Mouse (Mus musculus): ENCODE measurements around the gene Zfp710. TPM values are rescaled to one million over a fixed set of nuclear protein-coding genes. Genes with fewer than 3 reads are reported as not detected.
"Not testable (repeated sequence)": the region's sequence is repeated elsewhere in the genome, so short reads cannot be mapped to it uniquely, and the experiment has no call there.

The Zfp710 gene
- polyA plus RNA-seq (2016; fragmentation: Nextera tagmentation; extraction: Ambion mirVana), result 21.5 and 25.2 TPM in 2 replicates

DNA sequence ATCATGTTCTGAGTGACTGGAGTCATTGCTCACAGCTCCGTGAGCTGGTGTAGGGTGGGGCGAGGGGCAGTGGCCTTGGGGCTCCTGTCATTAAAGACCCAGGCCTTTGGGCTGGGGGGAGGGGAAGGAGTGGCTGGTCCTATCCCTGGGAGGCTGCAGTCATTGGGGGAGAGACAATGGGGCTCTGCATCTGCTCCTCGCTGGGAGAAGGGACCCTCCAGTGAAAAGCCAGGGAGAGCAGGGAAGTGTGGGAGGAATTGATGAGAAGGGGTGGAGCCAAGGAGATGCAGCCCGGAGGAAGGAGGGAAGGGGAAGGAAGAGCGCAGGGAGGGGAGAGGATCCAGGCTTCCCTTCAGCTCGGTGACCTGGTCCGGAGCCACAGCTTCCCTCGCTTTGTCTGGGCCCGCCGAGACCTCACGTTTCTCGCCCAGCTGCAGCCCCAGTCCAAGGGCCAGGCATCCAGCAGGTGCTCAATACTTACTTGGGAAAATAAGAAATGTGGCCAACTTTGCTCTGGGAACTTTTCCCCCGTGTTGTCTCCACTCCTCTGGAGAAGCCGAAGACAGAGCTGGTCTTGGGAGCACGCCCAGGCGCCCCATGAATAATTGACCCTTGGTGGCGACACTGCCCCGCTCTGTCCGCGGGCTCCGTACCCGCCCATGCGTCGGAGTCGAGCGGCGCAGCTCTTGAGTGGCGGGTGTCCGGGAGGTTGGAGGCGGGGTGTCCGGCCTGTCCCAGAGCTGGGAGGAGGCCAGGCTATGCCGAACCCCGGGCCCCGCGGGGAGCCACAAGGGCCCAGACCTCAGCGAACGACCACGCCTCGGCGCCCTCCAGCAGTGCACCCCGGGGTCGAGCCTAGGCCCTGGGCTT lies at the start of gene Zfp710:
Gene Zfp710 (plus strand): TSS at position 294 of the 870 bp plus-strand sequence.
- H3K27ac ChIP-seq (replicated peaks), result peak within 1 kb of the TSS; percentile 98
- H3K36me3 ChIP-seq (replicated peaks), result peaks cover 3% of the 10 kb centered on the region; the same call in 1 of the 2 replicates
- WGBS, result under 1% methylated on average over 42 of the region's 42 CpGs
- no peaks in the 10 kb centered on the region for H3K9me3 ChIP-seq
- peaks cover 42% of the 10 kb centered on the region for H3K4me1 ChIP-seq
- DNase-seq (ENCODE audit: low spot score), result peak; percentile 87
- H3K27me3 ChIP-seq (replicated peaks; ENCODE audit: low read depth, poor library complexity, severe bottlenecking), result no peaks in the 10 kb centered on the region
- H3K4me3 ChIP-seq, result peak within 1 kb of the TSS; percentile 92

DNA sequence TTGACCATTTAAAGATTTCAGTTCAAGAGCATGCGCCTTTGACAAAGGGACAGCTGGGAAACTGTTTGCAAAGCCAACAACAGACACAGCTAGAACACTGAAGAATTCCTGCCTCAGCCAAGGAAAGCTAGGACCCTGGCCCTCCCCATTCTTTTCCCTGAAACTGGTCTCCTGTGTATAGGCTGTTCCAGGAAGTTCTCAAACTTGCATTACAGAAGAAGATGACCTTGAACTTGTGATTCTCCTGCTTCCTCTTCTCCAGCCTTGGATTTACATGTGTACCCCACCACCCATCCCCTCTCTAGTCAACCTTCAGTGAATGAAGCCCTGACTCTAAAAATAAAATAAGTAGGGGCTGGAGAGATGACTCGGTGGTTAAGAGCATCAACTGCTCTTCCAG lies 49.3 kb upstream of the Zfp710 start:
- Histone ChIP-seq H3K9me3 (no peaks in the 10 kb centered on the region), H3K4me1 (no peaks in the 10 kb centered on the region), H3K36me3 (replicated peaks) (no peaks in the 10 kb centered on the region), H3K27me3 (replicated peaks; ENCODE audit: low read depth, poor library complexity, severe bottlenecking) (no peaks in the 10 kb centered on the region), H3K27ac (replicated peaks) (no peak overlapping the region), H3K4me3 (no peak overlapping the region)
- WGBS, result 90% methylated on average over 2 of the region's 2 CpGs
- no peak for DNase-seq (ENCODE audit: low spot score)

DNA sequence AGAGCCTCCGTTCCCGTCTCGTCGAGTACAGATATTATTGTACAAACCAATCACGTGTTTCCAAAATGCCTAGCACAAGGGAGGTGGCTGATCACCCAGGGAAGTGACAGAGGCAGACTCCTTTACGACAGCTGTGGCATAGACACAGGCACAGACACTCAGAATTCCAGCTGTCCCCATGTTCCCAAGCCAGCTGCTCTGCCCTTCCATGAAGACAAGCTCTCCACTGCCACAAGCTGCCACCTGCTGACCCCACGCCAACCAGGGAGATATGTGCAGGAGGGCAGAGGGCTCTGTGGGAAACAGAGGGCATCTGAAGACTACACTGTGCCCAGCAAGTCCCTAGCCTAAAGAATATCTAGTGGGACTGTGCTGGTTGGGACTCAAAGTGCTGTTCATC lies 37.9 kb upstream of the Zfp710 start:
- 93% methylated on average over 7 of the region's 7 CpGs for WGBS
- Histone ChIP-seq H3K4me3 (no peak overlapping the region), H3K4me1 (peaks cover 4% of the 10 kb centered on the region), H3K36me3 (replicated peaks) (no peaks in the 10 kb centered on the region), H3K27ac (replicated peaks) (no peak overlapping the region; the same call in 1 of the 2 replicates), H3K27me3 (replicated peaks; ENCODE audit: low read depth, poor library complexity, severe bottlenecking) (no peaks in the 10 kb centered on the region), H3K9me3 (no peaks in the 10 kb centered on the region)
- DNase-seq (ENCODE audit: low spot score), result no peak

- Histone ChIP-seq H3K4me1 (peaks cover 4% of the 10 kb centered on the region), H3K9me3 (no peaks in the 10 kb centered on the region), H3K27ac (replicated peaks) (no peak overlapping the region), H3K4me3 (no peak overlapping the region), H3K36me3 (replicated peaks) (no peaks in the 10 kb centered on the region), H3K27me3 (replicated peaks; ENCODE audit: low read depth, poor library complexity, severe bottlenecking) (no peaks in the 10 kb centered on the region)
- 63% methylated on average over 3 of the region's 3 CpGs for WGBS
- DNase-seq (ENCODE audit: low spot score), result no peak
These were observed 36.9 kb upstream of the Zfp710 start for GRCm38 (mm10) chr7:79987745-79988144.

DNA sequence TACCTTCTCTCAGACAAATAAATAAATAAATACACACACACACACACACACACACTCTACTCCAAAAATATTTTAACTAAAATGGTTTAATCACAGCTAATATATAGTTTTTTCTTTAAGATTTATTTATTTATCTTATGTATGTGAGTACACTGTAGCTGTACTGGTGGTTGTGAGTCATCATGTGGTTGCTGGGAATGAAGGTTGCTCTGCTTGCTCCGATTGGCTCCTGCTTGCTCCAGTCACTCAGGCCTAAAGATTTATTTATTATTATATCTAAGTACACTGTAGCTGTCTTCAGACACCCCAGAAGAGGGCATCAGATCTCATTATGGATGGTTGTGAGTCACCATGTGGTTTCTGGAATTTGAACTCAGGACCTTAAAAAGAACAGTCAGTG lies 36.1 kb upstream of the Zfp710 start:
- 94% methylated on average over 1 of the region's 1 CpGs for WGBS
- H3K27me3 ChIP-seq (replicated peaks; ENCODE audit: low read depth, poor library complexity, severe bottlenecking); H3K27ac ChIP-seq (replicated peaks); H3K36me3 ChIP-seq (replicated peaks); DNase-seq (ENCODE audit: low spot score); H3K9me3 ChIP-seq; H3K4me1 ChIP-seq; H3K4me3 ChIP-seq: not testable (repeated sequence)

GRCm38 (mm10) chr7:79994476-79994875 lies 30.1 kb upstream of the Zfp710 start:
- Histone ChIP-seq H3K27ac (replicated peaks) (no peak overlapping the region), H3K36me3 (replicated peaks) (no peaks in the 10 kb centered on the region), H3K4me3 (no peak overlapping the region), H3K4me1 (peaks cover 7% of the 10 kb centered on the region; the same call in 1 of the 2 replicates), H3K9me3 (no peaks in the 10 kb centered on the region), H3K27me3 (replicated peaks; ENCODE audit: low read depth, poor library complexity, severe bottlenecking) (no peaks in the 10 kb centered on the region)
- DNase-seq (ENCODE audit: low spot score), result peak; percentile 50
- 26% methylated on average over 8 of the region's 8 CpGs for WGBS

- H3K4me3 ChIP-seq, result no peak overlapping the region
- peaks cover 7% of the 10 kb centered on the region; the same call in 1 of the 2 replicates for H3K4me1 ChIP-seq
These were observed 26.9 kb upstream of the Zfp710 start for GRCm38 (mm10) chr7:79997761-79998160.

DNA sequence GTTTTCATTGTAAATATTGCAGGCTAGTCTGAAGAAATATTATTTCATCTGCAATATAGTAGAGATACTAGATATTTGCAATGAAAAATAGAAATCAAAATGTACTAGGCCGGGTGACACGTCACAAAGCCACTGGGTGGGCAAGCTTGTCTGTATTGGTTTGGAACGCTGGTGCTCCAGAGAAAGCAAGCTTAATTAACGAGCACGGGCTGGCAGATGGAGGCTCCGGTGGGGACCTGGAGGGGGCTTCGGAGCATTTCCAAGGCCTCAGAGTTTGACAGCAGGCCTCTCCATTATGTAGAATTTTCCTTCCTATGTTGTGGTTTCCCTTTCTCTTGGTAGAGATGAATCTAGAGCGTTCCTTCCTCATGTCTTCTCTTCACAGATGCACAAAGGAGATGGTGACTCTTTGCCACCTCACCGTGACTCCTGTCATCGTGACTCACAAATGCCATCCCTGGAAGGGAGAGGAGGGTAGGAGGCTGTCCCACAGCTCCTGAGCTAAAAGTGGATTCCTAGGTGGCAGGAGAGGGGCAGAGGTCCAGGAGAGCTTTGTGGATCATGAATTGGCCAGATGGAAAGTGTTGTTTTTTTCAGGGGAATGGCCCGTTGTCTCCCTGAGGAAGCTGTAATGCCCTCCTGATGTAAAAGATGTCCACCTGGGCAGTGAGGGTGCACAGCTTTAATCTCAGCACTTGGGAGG lies 22.1 kb upstream of the Zfp710 start:
- H3K4me3 ChIP-seq, result no peak overlapping the region
- no peak for DNase-seq (ENCODE audit: low spot score)
- no peaks in the 10 kb centered on the region for H3K36me3 ChIP-seq (replicated peaks)
- peaks cover 2% of the 10 kb centered on the region; the same call in 1 of the 2 replicates for H3K4me1 ChIP-seq
- WGBS, result 83% methylated on average over 11 of the region's 11 CpGs
- H3K9me3 ChIP-seq, result no peaks in the 10 kb centered on the region
- H3K27ac ChIP-seq (replicated peaks), result no peak overlapping the region
- 0 out of 2 replicates have a peak, but pooled peaks cover 5% of the 10 kb centered on the region for H3K27me3 ChIP-seq (replicated peaks; ENCODE audit: low read depth, poor library complexity, severe bottlenecking)

More at GRCm38 (mm10) chr7:79997761-79998160, 26.9 kb upstream of the Zfp710 start:
- DNase-seq (ENCODE audit: low spot score), result no peak
- Histone ChIP-seq H3K27me3 (replicated peaks; ENCODE audit: low read depth, poor library complexity, severe bottlenecking) (no peaks in the 10 kb centered on the region), H3K27ac (replicated peaks) (no peak overlapping the region), H3K36me3 (replicated peaks) (no peaks in the 10 kb centered on the region), H3K9me3 (no peaks in the 10 kb centered on the region)
- WGBS, result 86% methylated on average over 1 of the region's 1 CpGs

DNA sequence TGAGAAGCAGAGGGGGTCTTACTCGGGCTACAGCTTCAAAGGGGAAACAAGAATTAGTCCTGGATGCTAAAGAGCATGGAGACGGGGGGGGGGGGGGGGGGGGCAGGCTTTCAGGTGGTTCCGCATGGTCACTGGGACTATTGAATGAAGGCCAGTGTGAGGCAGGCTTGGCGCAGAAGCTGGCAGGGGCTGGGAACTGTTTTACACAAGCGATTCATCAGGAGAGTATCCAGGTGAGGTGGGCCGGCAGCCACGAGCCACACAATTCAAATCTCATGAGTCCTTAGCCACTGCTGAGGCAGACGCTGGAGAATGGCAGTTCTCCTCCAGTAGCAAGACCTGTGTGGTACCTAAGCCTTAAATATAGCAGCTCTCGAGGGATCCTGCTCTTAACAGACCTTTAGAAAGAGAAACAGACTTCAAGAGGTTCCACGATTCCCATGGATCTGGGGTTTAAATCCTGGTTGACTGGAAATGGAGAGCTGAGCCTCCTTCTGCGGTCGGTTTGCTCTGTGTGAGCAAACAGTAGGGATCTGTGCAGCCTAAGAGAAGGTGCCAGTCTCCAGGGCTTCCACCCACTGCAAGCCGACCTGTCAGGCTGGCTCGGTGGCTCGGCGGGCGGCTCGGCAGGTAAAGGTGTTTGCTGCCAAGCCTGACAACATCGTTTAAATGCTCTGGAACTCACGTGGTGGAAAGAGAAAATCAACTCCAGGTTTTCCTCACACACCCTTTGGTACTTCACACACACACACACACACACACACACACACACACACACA lies 19.6 kb upstream of the Zfp710 start:
- no peak for DNase-seq (ENCODE audit: low spot score)
- H3K27me3 ChIP-seq (replicated peaks; ENCODE audit: low read depth, poor library complexity, severe bottlenecking), result 0 out of 2 replicates have a peak, but pooled peaks cover 5% of the 10 kb centered on the region
- no peaks in the 10 kb centered on the region for H3K9me3 ChIP-seq
- H3K36me3 ChIP-seq (replicated peaks), result no peaks in the 10 kb centered on the region
- H3K27ac ChIP-seq (replicated peaks), result no peak overlapping the region
- H3K4me3 ChIP-seq, result no peak overlapping the region
- 61% methylated on average over 20 of the region's 20 CpGs for WGBS
- H3K4me1 ChIP-seq, result no peaks in the 10 kb centered on the region; the same call in 1 of the 2 replicates

GRCm38 (mm10) chr7:80010680-80011079 lies 13.9 kb upstream of the Zfp710 start:
- Histone ChIP-seq H3K4me1 (no peaks in the 10 kb centered on the region), H3K27me3 (replicated peaks; ENCODE audit: low read depth, poor library complexity, severe bottlenecking) (0 out of 2 replicates have a peak, but pooled peaks cover 1% of the 10 kb centered on the region), H3K36me3 (replicated peaks) (no peaks in the 10 kb centered on the region), H3K27ac (replicated peaks) (no peak overlapping the region), H3K9me3 (no peaks in the 10 kb centered on the region), H3K4me3 (no peak overlapping the region)
- 79% methylated on average over 5 of the region's 5 CpGs for WGBS
- no peak for DNase-seq (ENCODE audit: low spot score)

GRCm38 (mm10) chr7:80011470-80011869 lies 13.1 kb upstream of the Zfp710 start:
- 53% methylated on average over 2 of the region's 2 CpGs for WGBS
- H3K9me3 ChIP-seq, result no peaks in the 10 kb centered on the region
- peak; percentile 61 for DNase-seq (ENCODE audit: low spot score)

GRCm38 (mm10) chr7:80013884-80014550 lies 10.6 kb upstream of the Zfp710 start:
- no peaks in the 10 kb centered on the region for H3K27me3 ChIP-seq (replicated peaks; ENCODE audit: low read depth, poor library complexity, severe bottlenecking)
- no peak overlapping the region for H3K27ac ChIP-seq (replicated peaks)
- WGBS, result 74% methylated on average over 7 of the region's 7 CpGs
- DNase-seq (ENCODE audit: low spot score), result no peak
- H3K4me1 ChIP-seq, result no peaks in the 10 kb centered on the region
- H3K9me3 ChIP-seq, result no peaks in the 10 kb centered on the region
- no peaks in the 10 kb centered on the region for H3K36me3 ChIP-seq (replicated peaks)
- no peak overlapping the region for H3K4me3 ChIP-seq

More at GRCm38 (mm10) chr7:80011470-80011869, 13.1 kb upstream of the Zfp710 start:
- Histone ChIP-seq H3K27ac (replicated peaks) (no peak overlapping the region), H3K27me3 (replicated peaks; ENCODE audit: low read depth, poor library complexity, severe bottlenecking) (no peaks in the 10 kb centered on the region), H3K4me3 (no peak overlapping the region), H3K4me1 (no peaks in the 10 kb centered on the region), H3K36me3 (replicated peaks) (no peaks in the 10 kb centered on the region)

Data from embryonic facial prominence, embryonic 10.5 days (tissue).